Mouse (Mus musculus): ENCODE data around the gene Fntb.

DNA sequence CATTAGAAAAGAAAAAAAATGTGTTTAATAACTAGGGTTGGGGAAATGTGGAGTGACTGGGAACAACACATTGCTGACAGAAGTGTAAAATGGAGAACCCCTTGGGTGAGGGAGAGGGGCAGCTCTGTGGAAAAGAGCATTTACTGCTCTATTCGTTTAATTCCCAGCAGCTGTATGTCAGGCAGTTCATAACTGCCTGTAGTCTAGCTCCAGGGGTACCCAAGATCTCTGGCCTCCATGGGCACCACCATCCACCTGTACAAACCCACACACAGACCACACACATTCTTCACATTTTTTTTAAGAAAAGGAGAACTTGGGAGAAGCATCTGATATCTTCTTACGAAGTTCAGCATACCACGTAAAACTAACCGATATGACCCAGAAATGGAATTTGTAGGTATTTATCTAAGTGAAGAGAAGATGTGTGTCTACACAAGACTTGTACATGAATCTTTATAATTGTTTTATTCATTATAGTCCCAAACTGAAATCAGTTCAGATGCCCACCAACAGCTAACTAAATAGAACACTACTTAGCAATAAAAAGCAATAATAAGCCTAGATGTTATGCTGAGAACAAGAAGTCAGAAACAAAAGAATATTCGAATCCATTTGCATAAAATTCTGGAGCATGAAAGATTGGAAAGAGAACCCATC is 5.6 kb downstream of the Fntb start:
- TF ChIP-seq POLR2A (IDR thresholded peaks at IDR 0.05; ENCODE audit: insufficient read length, low read depth) = no peak
- no peak for TF ChIP-seq MYOG (IDR thresholded peaks at IDR 0.05; ENCODE audit: control insufficient read depth in 1 of 3, insufficient read depth in 1 of 3, insufficient read length in 2 of 3, low read depth in 2 of 3)
- TF ChIP-seq TCF12 (IDR thresholded peaks at IDR 0.05; ENCODE audit: insufficient read depth, poor library complexity, severe bottlenecking) = no peak
- no peak for TF ChIP-seq USF1 (IDR thresholded peaks at IDR 0.05; ENCODE audit: low read depth)
- TF ChIP-seq MAX (IDR thresholded peaks at IDR 0.05; ENCODE audit: low read depth) = no peak
- no peak for TF ChIP-seq SRF (IDR thresholded peaks at IDR 0.05; ENCODE audit: control insufficient read depth, insufficient read length, low read depth)
- TF ChIP-seq E2F4 (IDR thresholded peaks at IDR 0.05; ENCODE audit: insufficient read depth) = no peak
- no peak for TF ChIP-seq POLR2AphosphoS2 (IDR thresholded peaks at IDR 0.05; ENCODE audit: insufficient read length, low read depth)
- no peak for TF ChIP-seq CEBPB (IDR thresholded peaks at IDR 0.05; ENCODE audit: insufficient read depth, poor library complexity, severe bottlenecking)
- TF ChIP-seq REST (IDR thresholded peaks at IDR 0.05; ENCODE audit: insufficient read depth, insufficient read length) = no peak

All from myocyte (in vitro differentiated cells).